Mouse (Mus musculus) stomach, postnatal 0 days (tissue): Measurements from ENCODE around the gene Prkd3. TPM values are rescaled to one million over a fixed set of nuclear protein-coding genes. Genes with fewer than 3 reads are reported as not detected.

Source experiments
- ATAC-seq: fragments of 200-750 bp; cut with Nextera tagmentation; 2 replicates; pipeline ENCODE4 v1.8.0; 2017; ENCODE audit not compliant: low FRiP score, low TSS enrichment
- DNase-seq: peaks from one replicate; pipeline ENCODE4 v3.0.0-alpha.2; 2016; ENCODE audit warnings: low spot score
- H3K27ac ChIP-seq: fragments of 300-500 bp; sonication (generic); replicated peaks from 2 replicates; pipeline ENCODE4 v1.5.1; 2014; ENCODE audit warnings: mild to moderate bottlenecking, control low read depth
- H3K27me3 ChIP-seq: fragments of 300-500 bp; sonication (generic); 2 replicates; pipeline ENCODE4 v1.6.1; 2014; ENCODE audit warnings: low read length; ENCODE audit not compliant: control insufficient read depth, insufficient read depth
- H3K36me3 ChIP-seq: fragments of 300-500 bp; sonication (generic); 2 replicates; pipeline ENCODE4 v1.6.1; 2014; ENCODE audit warnings: low read length, mixed read lengths; ENCODE audit not compliant: control insufficient read depth, insufficient read depth
- H3K4me1 ChIP-seq: fragments of 300-500 bp; sonication (generic); replicated peaks from 2 replicates; pipeline ENCODE4 v1.6.1; 2014; ENCODE audit warnings: antibody characterized with exemption; ENCODE audit not compliant: control insufficient read depth, insufficient read depth
- H3K4me2 ChIP-seq: fragments of 300-500 bp; sonication (generic); replicated peaks from 2 replicates; pipeline ENCODE4 v1.6.1; 2014; ENCODE audit warnings: low read depth, mild to moderate bottlenecking, control low read depth, moderate library complexity
- H3K4me3 ChIP-seq: fragments of 300-500 bp; sonication (generic); 2 replicates; pipeline ENCODE4 v1.5.1; 2014; ENCODE audit warnings: low read depth, low read length, control low read depth
- H3K9ac ChIP-seq: fragments of 300-500 bp; sonication (generic); 2 replicates; pipeline ENCODE4 v1.6.1; 2014; ENCODE audit warnings: mild to moderate bottlenecking, low read length, control low read depth, mixed read lengths
- H3K9me3 ChIP-seq: fragments of 300-500 bp; sonication (generic); 2 replicates; pipeline ENCODE4 v1.6.1; 2016; ENCODE audit warnings: low read length; ENCODE audit not compliant: control insufficient read depth
- CTCF ChIP-seq: IDR thresholded peaks from 2 replicates; pipeline ENCODE4 v1.5.1; 2016; ENCODE audit warnings: antibody characterized with exemption, low read depth, mild to moderate bottlenecking, moderate library complexity
- EP300 ChIP-seq: optimal IDR thresholded peaks from 2 replicates; pipeline ENCODE3; 2016; ENCODE audit warnings: antibody characterized with exemption
- WGBS: fragments of 180-500 bp; shearing (Covaris S2); extraction: QIAGEN DNeasy Blood & Tissue Kit; methylation state at CpG from one replicate; pipeline ENCODE4 v1.1.7; 2014; 5-methylcytosine and 5-hydroxymethylcytosine counted together
- polyA plus RNA-seq: library from polyadenylated mRNA; unstranded; fragments of >200 nt; fragmentation: Nextera tagmentation; extraction: Ambion mirVana; gene quantifications from 2 replicates; pipeline ENCODE4 v1.2.1, GENCODE M21; 2015

The Prkd3 gene
- polyA plus RNA-seq, 1 experiment from 2014 or later, result 11.4 TPM

GRCm38 (mm10) chr17:78903158-78903557 is 117.5 kb downstream of the Prkd3 start:
- no peak overlapping the region for H3K4me3 ChIP-seq
- no peak for DNase-seq
- no peak overlapping the region for H3K27ac ChIP-seq
- H3K4me2 ChIP-seq, result no peak overlapping the region
- H3K9me3 ChIP-seq, result no peaks in the 10 kb centered on the region
- no peaks in the 10 kb centered on the region for H3K27me3 ChIP-seq
- no peaks in the 10 kb centered on the region for H3K36me3 ChIP-seq
- H3K4me1 ChIP-seq, result no peaks in the 10 kb centered on the region
- no peak for TF ChIP-seq CTCF
- no peak for TF ChIP-seq EP300
- 71% methylated on average over 2 of the region's 2 CpGs for WGBS
- no peak for ATAC-seq
- no peak overlapping the region for H3K9ac ChIP-seq

Other genes starting within 250 kb of the Prkd3 start
- gene Heatr5b, start 185.5 kb downstream of the Prkd3 start, polyA plus RNA-seq, result 3.7 and 4.4 TPM in 2 replicates
- 33.8 and 35.3 TPM in 2 replicates for gene Gpatch11, start 185.2 kb downstream of the Prkd3 start, polyA plus RNA-seq
- 7.6 and 12.4 TPM in 2 replicates for gene Eif2ak2, start 138.2 kb downstream of the Prkd3 start, polyA plus RNA-seq
- 0.07 and 0.12 TPM in 2 replicates for gene Sult6b1, start 113.8 kb downstream of the Prkd3 start, polyA plus RNA-seq
- gene Cebpzos, start 104.3 kb downstream of the Prkd3 start, polyA plus RNA-seq, result 131 and 136 TPM in 2 replicates
- gene Cebpz, start 83.8 kb downstream of the Prkd3 start, polyA plus RNA-seq, result 32.6 and 44.7 TPM in 2 replicates
- 37.8 and 40.6 TPM in 2 replicates for gene Ndufaf7, start 83.7 kb downstream of the Prkd3 start, polyA plus RNA-seq
- 23.6 and 23.7 TPM in 2 replicates for gene Qpct, start 31.1 kb upstream of the Prkd3 start, polyA plus RNA-seq